ENCODE assay signal across 23 mouse cellular contexts in the genomic region with DNA sequence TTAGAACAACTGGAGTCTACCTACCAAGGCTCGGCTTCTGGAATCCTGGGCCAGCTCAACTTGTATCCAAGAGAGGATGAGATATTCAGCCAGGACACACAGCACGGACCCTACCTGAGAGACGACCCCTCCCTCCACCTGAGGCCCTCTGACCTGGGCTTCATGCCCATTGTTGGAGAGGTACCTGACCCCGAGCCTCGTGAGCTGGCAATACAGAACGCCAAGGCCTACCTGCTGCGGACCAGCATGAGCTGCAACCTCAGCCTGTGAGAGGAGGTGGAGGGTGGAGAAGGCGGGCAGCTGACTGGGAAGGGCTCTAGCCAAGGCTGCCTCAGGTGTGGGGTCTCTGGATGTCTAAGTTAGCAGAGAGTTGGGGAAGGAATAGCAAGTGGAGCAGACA. TPM values are rescaled to one million over a fixed set of nuclear protein-coding genes. Genes with fewer than 3 reads are reported as not detected.
DNase-seq lines count a peak whose midpoint lies in the region; ATAC-seq and TF ChIP-seq lines count a peak whose summit lies in the region.
"Had no signal": no experiment of that assay in that cellular context is flagged by ENCODE, and none has a peak within 500 bp of the region (broad histone marks: within the 10 kb centered on the region; RNA-seq: fewer than 3 reads in every experiment).

No protein-coding gene starts in this region.

- H3K4me2 ChIP-seq in forebrain, embryonic 13.5 days, result no peak overlapping the region
- no peak overlapping the region for H3K4me2 ChIP-seq in lung, embryonic 16.5 days (ENCODE audit: low read depth, low read length)
- no peak overlapping the region for H3K4me2 ChIP-seq in neural tube, embryonic 12.5 days (replicated peaks)
- no peak overlapping the region for H3K4me2 ChIP-seq in neural tube, embryonic 15.5 days
- H3K4me2 ChIP-seq in midbrain, postnatal 0 days (ENCODE audit: low read depth, low read length, poor library complexity, severe bottlenecking), result peak overlapping the region; percentile 42

- no peak overlapping the region for H3K4me3 ChIP-seq in forebrain, embryonic 13.5 days
- no peak overlapping the region; the same call in 1 of the 2 replicates for H3K4me3 ChIP-seq in forebrain, embryonic 10.5 days
- no peak overlapping the region for H3K4me3 ChIP-seq in lung, embryonic 16.5 days (ENCODE audit: low read length)
- H3K4me3 ChIP-seq in lung, adult 2 months (replicated peaks; ENCODE audit: extremely low read depth, low read depth, low read length), result no peak overlapping the region
- no peak overlapping the region for H3K4me3 ChIP-seq in neural tube, embryonic 12.5 days
- no peak overlapping the region for H3K4me3 ChIP-seq in neural tube, embryonic 15.5 days (replicated peaks)
- no peak overlapping the region for H3K4me3 ChIP-seq in midbrain, postnatal 0 days (ENCODE audit: low read depth, low read length)
- H3K4me3 ChIP-seq: embryonic facial prominence, embryonic 15.5 days; erythroblast, embryonic 14.5 days; gastrocnemius, adult 2 months had no signal

- H3K9me3 ChIP-seq in forebrain, embryonic 13.5 days (replicated peaks), result no peaks in the 10 kb centered on the region
- no peaks in the 10 kb centered on the region; the same call in 1 of the 2 replicates for H3K9me3 ChIP-seq in forebrain, embryonic 10.5 days
- H3K9me3 ChIP-seq in lung, embryonic 16.5 days (ENCODE audit: control insufficient read depth, low read length), result no peaks in the 10 kb centered on the region
- H3K9me3 ChIP-seq in neural tube, embryonic 12.5 days, result no peaks in the 10 kb centered on the region
- H3K9me3 ChIP-seq in neural tube, embryonic 15.5 days (replicated peaks), result no peaks in the 10 kb centered on the region
- no peaks in the 10 kb centered on the region for H3K9me3 ChIP-seq in midbrain, postnatal 0 days (ENCODE audit: low read length)
- H3K9me3 ChIP-seq: embryonic facial prominence, embryonic 15.5 days had no signal

- no peak for TF ChIP-seq POLR2A in lung, adult 2 months (IDR thresholded peaks at IDR 0.05; ENCODE audit: borderline replicate concordance, extremely low read depth, low read depth, low read length)

- TF ChIP-seq CTCF in lung, adult 2 months (IDR thresholded peaks at IDR 0.05; ENCODE audit: insufficient read depth, low read length), result no peak
- no peak for TF ChIP-seq CTCF in midbrain, postnatal 0 days (IDR thresholded peaks at IDR 0.05)

- peaks cover 12% of the 10 kb centered on the region for H3K4me1 ChIP-seq in forebrain, embryonic 13.5 days
- peaks cover 14% of the 10 kb centered on the region for H3K4me1 ChIP-seq in forebrain, embryonic 10.5 days
- H3K4me1 ChIP-seq in lung, embryonic 16.5 days (replicated peaks; ENCODE audit: control insufficient read depth, insufficient read depth, low read length), result no peaks in the 10 kb centered on the region
- no peaks in the 10 kb centered on the region for H3K4me1 ChIP-seq in lung, adult 2 months (ENCODE audit: control insufficient read depth, insufficient read depth, low read length)
- H3K4me1 ChIP-seq in neural tube, embryonic 12.5 days, result peaks cover 11% of the 10 kb centered on the region
- H3K4me1 ChIP-seq in neural tube, embryonic 15.5 days, result peaks cover 15% of the 10 kb centered on the region
- H3K4me1 ChIP-seq in midbrain, postnatal 0 days (ENCODE audit: insufficient read depth, low read length), result no peaks in the 10 kb centered on the region

- H3K36me3 ChIP-seq in forebrain, embryonic 13.5 days (ENCODE audit: poor library complexity, severe bottlenecking), result peaks cover 29% of the 10 kb centered on the region
- H3K36me3 ChIP-seq in forebrain, embryonic 10.5 days (replicated peaks), result peaks cover 59% of the 10 kb centered on the region
- H3K36me3 ChIP-seq in lung, embryonic 16.5 days (ENCODE audit: control insufficient read depth, insufficient read depth, low read length), result peaks cover 12% of the 10 kb centered on the region
- peaks cover 27% of the 10 kb centered on the region for H3K36me3 ChIP-seq in neural tube, embryonic 12.5 days
- H3K36me3 ChIP-seq in neural tube, embryonic 15.5 days, result peaks cover 28% of the 10 kb centered on the region
- peaks cover 14% of the 10 kb centered on the region for H3K36me3 ChIP-seq in midbrain, postnatal 0 days (ENCODE audit: insufficient read depth, low read length)

- ATAC-seq in forebrain, embryonic 13.5 days, result no peak
- 0 out of 2 replicates have a peak, but pooled peaks have one; percentile 4 for ATAC-seq in lung, embryonic 16.5 days (ENCODE audit: low read depth)
- no peak for ATAC-seq in neural tube, embryonic 12.5 days (ENCODE audit: low FRiP score, low read depth)
- no peak for ATAC-seq in neural tube, embryonic 15.5 days (ENCODE audit: low FRiP score)
- no peak for ATAC-seq in midbrain, postnatal 0 days (ENCODE audit: low FRiP score)

- no peaks in the 10 kb centered on the region for H3K27me3 ChIP-seq in forebrain, embryonic 13.5 days
- H3K27me3 ChIP-seq in forebrain, embryonic 10.5 days (ENCODE audit: poor library complexity, severe bottlenecking), result no peaks in the 10 kb centered on the region
- H3K27me3 ChIP-seq in lung, embryonic 16.5 days (ENCODE audit: control insufficient read depth, insufficient read depth, low read depth, low read length), result no peaks in the 10 kb centered on the region
- H3K27me3 ChIP-seq in neural tube, embryonic 12.5 days (replicated peaks), result no peaks in the 10 kb centered on the region
- H3K27me3 ChIP-seq in neural tube, embryonic 15.5 days (replicated peaks), result no peaks in the 10 kb centered on the region
- no peaks in the 10 kb centered on the region for H3K27me3 ChIP-seq in midbrain, postnatal 0 days (ENCODE audit: insufficient read depth, low read length)
- H3K27me3 ChIP-seq: CH12.LX; embryonic facial prominence, embryonic 15.5 days had no signal

- no peak overlapping the region for H3K27ac ChIP-seq in forebrain, embryonic 13.5 days
- no peak overlapping the region for H3K27ac ChIP-seq in forebrain, embryonic 10.5 days
- H3K27ac ChIP-seq in lung, embryonic 16.5 days (ENCODE audit: low read length), result no peak overlapping the region
- no peak overlapping the region for H3K27ac ChIP-seq in neural tube, embryonic 12.5 days
- H3K27ac ChIP-seq in neural tube, embryonic 15.5 days (replicated peaks), result no peak overlapping the region
- H3K27ac ChIP-seq in midbrain, postnatal 0 days (ENCODE audit: low read depth, low read length), result no peak overlapping the region
- H3K27ac ChIP-seq: embryonic facial prominence, embryonic 15.5 days; gastrocnemius, adult 2 months; hindbrain, postnatal 0 days had no signal

- H3K9ac ChIP-seq in forebrain, embryonic 13.5 days, result 0 out of 2 replicates have a peak overlapping the region, but pooled peaks have one; percentile 5
- no peak overlapping the region for H3K9ac ChIP-seq in lung, embryonic 16.5 days (ENCODE audit: low read length)
- 0 out of 2 replicates have a peak overlapping the region, but pooled peaks have one; percentile 29 for H3K9ac ChIP-seq in neural tube, embryonic 12.5 days
- H3K9ac ChIP-seq in neural tube, embryonic 15.5 days (replicated peaks), result no peak overlapping the region
- peak overlapping the region; percentile 44; the same call in 1 of the 2 replicates for H3K9ac ChIP-seq in midbrain, postnatal 0 days (replicated peaks; ENCODE audit: low read length, poor library complexity, severe bottlenecking)
- H3K9ac ChIP-seq: embryonic facial prominence, embryonic 15.5 days had no signal

- no peak for DNase-seq in forebrain, embryonic 10.5 days (ENCODE audit: extremely low spot score, low spot score)
- no peak for DNase-seq in lung, adult 2 months
- no peak for DNase-seq in midbrain, postnatal 0 days (ENCODE audit: low spot score)
- DNase-seq: adrenal gland, adult 2 months; adrenal gland, postnatal 25 days; cerebellum, adult 9-11 months; gastrocnemius, adult 2 months; gastrocnemius, postnatal 36 days; heart, adult 18-20 months; heart, postnatal 14 days had no signal

- WGBS in forebrain, embryonic 13.5 days, result 96% methylated on average over 8 of the region's 8 CpGs
- 88% methylated on average over 8 of the region's 8 CpGs for WGBS in forebrain, embryonic 10.5 days
- 87% methylated on average over 8 of the region's 8 CpGs for WGBS in lung, embryonic 16.5 days
- 85% methylated on average over 8 of the region's 8 CpGs for WGBS in lung, adult 2 months
- WGBS in neural tube, embryonic 12.5 days, result 92% methylated on average over 8 of the region's 8 CpGs
- 97% methylated on average over 8 of the region's 8 CpGs for WGBS in neural tube, embryonic 15.5 days
- 95% methylated on average over 8 of the region's 8 CpGs for WGBS in midbrain, postnatal 0 days

RNA-seq across cellular contexts. Expression of a gene that starts 0.6 kb away (rescaled TPM):
- not detected in 2 replicates for polyA plus RNA-seq in forebrain, embryonic 13.5 days (2015; fragmentation: Nextera tagmentation; extraction: Ambion mirVana)
- not detected in 2 replicates for polyA plus RNA-seq in forebrain, embryonic 10.5 days (2016; fragmentation: Nextera tagmentation; extraction: Ambion mirVana)
- not detected in 2 replicates for polyA plus RNA-seq in lung, embryonic 16.5 days (2015; fragmentation: Nextera tagmentation; extraction: Ambion mirVana)
- not detected in 2 replicates for polyA plus RNA-seq in lung, adult 2 months (2012; rRNA removed)
- not detected in 2 replicates for polyA plus RNA-seq in neural tube, embryonic 12.5 days (2016; fragmentation: Nextera tagmentation; extraction: Ambion mirVana)
- 0.24 TPM in 1 of 2 replicates, not detected in the other for polyA plus RNA-seq in neural tube, embryonic 15.5 days (2015; fragmentation: Nextera tagmentation; extraction: Ambion mirVana)
- total RNA-seq in midbrain, postnatal 0 days (2014; rRNA removed), result not detected in 2 replicates
- 0.57 and 0.75 TPM in 2 replicates for polyA plus RNA-seq in midbrain, postnatal 0 days (2015; fragmentation: Nextera tagmentation; extraction: Ambion mirVana)
- total RNA-seq: adrenal gland, adult 2 months; adrenal gland, postnatal 25 days; gastrocnemius, adult 2 months; gastrocnemius, postnatal 36 days; heart, adult 18-20 months; heart, postnatal 14 days; hematopoietic stem cell, adult 5-6 weeks; hindbrain, postnatal 0 days had no signal
- polyA plus RNA-seq: adrenal gland, adult 2 months; embryonic facial prominence, embryonic 15.5 days; erythroblast, embryonic 14.5 days; forebrain, embryonic 11.5 days; heart, embryonic 10.5 days; heart, embryonic 14.5 days; intestine, embryonic 14.5 days had no signal

RNA-seq across cellular contexts. Expression of a gene that starts 20.9 kb away (rescaled TPM):
- polyA plus RNA-seq in forebrain, embryonic 13.5 days (2015; fragmentation: Nextera tagmentation; extraction: Ambion mirVana), result 20.6 and 22.6 TPM in 2 replicates
- polyA plus RNA-seq in forebrain, embryonic 10.5 days (2016; fragmentation: Nextera tagmentation; extraction: Ambion mirVana), result 14.4 and 16.3 TPM in 2 replicates
- 11.3 and 11.9 TPM in 2 replicates for polyA plus RNA-seq in lung, embryonic 16.5 days (2015; fragmentation: Nextera tagmentation; extraction: Ambion mirVana)
- 94.6 and 101 TPM in 2 replicates for polyA plus RNA-seq in lung, adult 2 months (2012; rRNA removed)
- polyA plus RNA-seq in neural tube, embryonic 12.5 days (2016; fragmentation: Nextera tagmentation; extraction: Ambion mirVana), result 29.6 and 30.7 TPM in 2 replicates
- 30.3 and 35.8 TPM in 2 replicates for polyA plus RNA-seq in neural tube, embryonic 15.5 days (2015; fragmentation: Nextera tagmentation; extraction: Ambion mirVana)
- total RNA-seq in midbrain, postnatal 0 days (2014; rRNA removed), result 134 and 136 TPM in 2 replicates
- polyA plus RNA-seq in midbrain, postnatal 0 days (2015; fragmentation: Nextera tagmentation; extraction: Ambion mirVana), result 33.1 and 35.4 TPM in 2 replicates
- total RNA-seq: CH12.LX had no signal

RNA-seq across cellular contexts. Expression of a gene that starts 28.5 kb away (rescaled TPM):
- 8.3 and 9.4 TPM in 2 replicates for polyA plus RNA-seq in forebrain, embryonic 13.5 days (2015; fragmentation: Nextera tagmentation; extraction: Ambion mirVana)
- polyA plus RNA-seq in forebrain, embryonic 10.5 days (2016; fragmentation: Nextera tagmentation; extraction: Ambion mirVana), result 8.3 and 9.1 TPM in 2 replicates
- 28.7 and 29.3 TPM in 2 replicates for polyA plus RNA-seq in lung, embryonic 16.5 days (2015; fragmentation: Nextera tagmentation; extraction: Ambion mirVana)
- polyA plus RNA-seq in lung, adult 2 months (2012; rRNA removed), result 209 and 259 TPM in 2 replicates
- polyA plus RNA-seq in neural tube, embryonic 12.5 days (2016; fragmentation: Nextera tagmentation; extraction: Ambion mirVana), result 13.7 and 18.2 TPM in 2 replicates
- 10.0 and 14.9 TPM in 2 replicates for polyA plus RNA-seq in neural tube, embryonic 15.5 days (2015; fragmentation: Nextera tagmentation; extraction: Ambion mirVana)
- total RNA-seq in midbrain, postnatal 0 days (2014; rRNA removed), result 12.3 and 32.1 TPM in 2 replicates
- polyA plus RNA-seq in midbrain, postnatal 0 days (2015; fragmentation: Nextera tagmentation; extraction: Ambion mirVana), result 4.0 and 5.1 TPM in 2 replicates

RNA-seq across cellular contexts. Expression of a gene that starts 30.9 kb away (rescaled TPM):
- polyA plus RNA-seq in forebrain, embryonic 13.5 days (2015; fragmentation: Nextera tagmentation; extraction: Ambion mirVana), result 34.3 and 36.7 TPM in 2 replicates
- 41.2 and 46.3 TPM in 2 replicates for polyA plus RNA-seq in forebrain, embryonic 10.5 days (2016; fragmentation: Nextera tagmentation; extraction: Ambion mirVana)
- 27.4 and 27.5 TPM in 2 replicates for polyA plus RNA-seq in lung, embryonic 16.5 days (2015; fragmentation: Nextera tagmentation; extraction: Ambion mirVana)
- polyA plus RNA-seq in lung, adult 2 months (2012; rRNA removed), result 69.3 and 76.1 TPM in 2 replicates
- polyA plus RNA-seq in neural tube, embryonic 12.5 days (2016; fragmentation: Nextera tagmentation; extraction: Ambion mirVana), result 46.9 and 47.3 TPM in 2 replicates
- polyA plus RNA-seq in neural tube, embryonic 15.5 days (2015; fragmentation: Nextera tagmentation; extraction: Ambion mirVana), result 26.4 and 28.3 TPM in 2 replicates
- total RNA-seq in midbrain, postnatal 0 days (2014; rRNA removed), result 73.5 and 74.2 TPM in 2 replicates
- 19.5 and 19.7 TPM in 2 replicates for polyA plus RNA-seq in midbrain, postnatal 0 days (2015; fragmentation: Nextera tagmentation; extraction: Ambion mirVana)

RNA-seq across cellular contexts. Expression of a gene that starts 31.8 kb away (rescaled TPM):
- not detected in 2 replicates for polyA plus RNA-seq in forebrain, embryonic 13.5 days (2015; fragmentation: Nextera tagmentation; extraction: Ambion mirVana)
- polyA plus RNA-seq in forebrain, embryonic 10.5 days (2016; fragmentation: Nextera tagmentation; extraction: Ambion mirVana), result not detected in 2 replicates
- 2.3 TPM in 2 replicates for polyA plus RNA-seq in lung, embryonic 16.5 days (2015; fragmentation: Nextera tagmentation; extraction: Ambion mirVana)
- 0.39 and 0.60 TPM in 2 replicates for polyA plus RNA-seq in lung, adult 2 months (2012; rRNA removed)
- polyA plus RNA-seq in neural tube, embryonic 12.5 days (2016; fragmentation: Nextera tagmentation; extraction: Ambion mirVana), result 0.09 and 0.19 TPM in 2 replicates
- 0.31 and 1.3 TPM in 2 replicates for polyA plus RNA-seq in neural tube, embryonic 15.5 days (2015; fragmentation: Nextera tagmentation; extraction: Ambion mirVana)
- not detected in 2 replicates for total RNA-seq in midbrain, postnatal 0 days (2014; rRNA removed)
- not detected in 2 replicates for polyA plus RNA-seq in midbrain, postnatal 0 days (2015; fragmentation: Nextera tagmentation; extraction: Ambion mirVana)
- total RNA-seq: adrenal gland, adult 2 months; adrenal gland, postnatal 25 days; gastrocnemius, adult 2 months; gastrocnemius, postnatal 36 days; heart, adult 18-20 months; heart, postnatal 14 days; hindbrain, postnatal 0 days had no signal
- polyA plus RNA-seq: forebrain, embryonic 11.5 days; heart, embryonic 14.5 days; hindbrain, postnatal 0 days had no signal

Comparison
In these comparisons a context has a peak if more than half of its experiments do, and no peak if none do; other contexts are left out.
1. H3K9ac ChIP-seq: peak in forebrain, embryonic 13.5 days (single experiment), neural tube, embryonic 12.5 days (single experiment) and midbrain, postnatal 0 days (single experiment); none in lung, embryonic 16.5 days (single experiment) and neural tube, embryonic 15.5 days (single experiment).